Comparison of ENCODE assay signal across 11 mouse cellular contexts in genomic region chr1:48881373-48881772, GRCm38 (mm10).
DNase-seq lines count a peak whose midpoint lies in the region; ATAC-seq and TF ChIP-seq lines count a peak whose summit lies in the region.
"Had no signal": no experiment of that assay in that cellular context is flagged by ENCODE, and none has a peak within 500 bp of the region (broad histone marks: within the 10 kb centered on the region; RNA-seq: fewer than 3 reads in every experiment).

No protein-coding gene starts in this region.

- H3K9ac ChIP-seq in heart, postnatal 0 days (replicated peaks; ENCODE audit: low read depth, low read length): no peak overlapping the region
- no peak overlapping the region for H3K9ac ChIP-seq in heart, adult 2 months (ENCODE audit: low read depth, low read length)
- H3K9ac ChIP-seq in embryonic facial prominence, embryonic 14.5 days (ENCODE audit: low read depth, low read length): no peak overlapping the region

- H3K27me3 ChIP-seq in heart, postnatal 0 days (ENCODE audit: control insufficient read depth, insufficient read depth, low read length): no peaks in the 10 kb centered on the region
- H3K27me3 ChIP-seq in heart, adult 2 months (ENCODE audit: control insufficient read depth, insufficient read depth, low read length): no peaks in the 10 kb centered on the region
- no peaks in the 10 kb centered on the region for H3K27me3 ChIP-seq in embryonic facial prominence, embryonic 14.5 days (replicated peaks; ENCODE audit: control insufficient read depth, insufficient read depth, low read length)

- TF ChIP-seq EP300 in heart, postnatal 0 days (IDR thresholded peaks at IDR 0.05; ENCODE audit: low read depth): no peak
- TF ChIP-seq EP300 in heart, adult 2 months (IDR thresholded peaks at IDR 0.05; ENCODE audit: insufficient read depth, low read depth, low read length): no peak

- 53% methylated on average over 1 of the region's 1 CpGs for WGBS in heart, postnatal 0 days
- WGBS in heart, adult 2 months: 58% methylated on average over 1 of the region's 1 CpGs
- WGBS in embryonic facial prominence, embryonic 14.5 days: 73% methylated on average over 1 of the region's 1 CpGs

- ATAC-seq in heart, postnatal 0 days (ENCODE audit: insufficient read depth, low read depth): no peak
- no peak for ATAC-seq in embryonic facial prominence, embryonic 14.5 days (ENCODE audit: low read depth)

- no peak overlapping the region for H3K27ac ChIP-seq in heart, postnatal 0 days (ENCODE audit: low read depth)
- H3K27ac ChIP-seq in heart, adult 2 months: no peak overlapping the region
- H3K27ac ChIP-seq in embryonic facial prominence, embryonic 14.5 days (replicated peaks; ENCODE audit: low read depth, low read length): no peak overlapping the region

- H3K79me2 ChIP-seq in heart, adult 2 months (replicated peaks; ENCODE audit: control insufficient read depth, insufficient read depth, low read length): no peaks in the 10 kb centered on the region

- no peak for TF ChIP-seq POLR2A in heart, adult 2 months (IDR thresholded peaks at IDR 0.05; ENCODE audit: insufficient read depth, low read depth, low read length)

- intact Hi-C loops in heart, adult 2 months (cut with DNase I): no loop called here

- H3K4me3 ChIP-seq in heart, postnatal 0 days (ENCODE audit: low read depth, low read length): no peak overlapping the region
- no peak overlapping the region for H3K4me3 ChIP-seq in heart, adult 2 months
- H3K4me3 ChIP-seq in embryonic facial prominence, embryonic 14.5 days (ENCODE audit: low read depth, low read length): no peak overlapping the region

- no peak for TF ChIP-seq CTCF in heart, postnatal 0 days (IDR thresholded peaks at IDR 0.05; ENCODE audit: low read depth)
- no peak for TF ChIP-seq CTCF in heart, adult 2 months (IDR thresholded peaks at IDR 0.05)

- DNase-seq in heart, postnatal 0 days (ENCODE audit: low spot score): peak; percentile 60
- DNase-seq in heart, adult 2 months: no peak
- peak; percentile 29 for DNase-seq in 3T3-L1 (ENCODE audit: low read depth, low spot score)
- peak; percentile 62 for DNase-seq in Muller cell, postnatal 12 days (ENCODE audit: inconsistent ontology term)
- DNase-seq in embryonic facial prominence, embryonic 14.5 days (ENCODE audit: low spot score): peak; percentile 5
- DNase-seq in B cell, adult 2 months: no peak
- DNase-seq in adrenal gland, postnatal 36 days: no peak
- DNase-seq in urinary bladder, postnatal 36 days (ENCODE audit: low spot score in 2 of 2): no peak
- DNase-seq: gastrocnemius, postnatal 14 days; kidney, adult 11 months; layer of hippocampus, postnatal 36 days had no signal

- H3K36me3 ChIP-seq in heart, postnatal 0 days (replicated peaks; ENCODE audit: control insufficient read depth, insufficient read depth, low read length): no peaks in the 10 kb centered on the region
- H3K36me3 ChIP-seq in heart, adult 2 months (ENCODE audit: control insufficient read depth, insufficient read depth, low read length): no peaks in the 10 kb centered on the region
- no peaks in the 10 kb centered on the region for H3K36me3 ChIP-seq in embryonic facial prominence, embryonic 14.5 days (ENCODE audit: control insufficient read depth, insufficient read depth, low read length)

- no peak overlapping the region for H3K4me2 ChIP-seq in heart, postnatal 0 days (ENCODE audit: low read depth, low read length)
- H3K4me2 ChIP-seq in embryonic facial prominence, embryonic 14.5 days (ENCODE audit: low read depth, low read length): no peak overlapping the region

- H3K9me3 ChIP-seq in heart, postnatal 0 days (replicated peaks; ENCODE audit: control insufficient read depth, low read length): no peaks in the 10 kb centered on the region
- H3K9me3 ChIP-seq in embryonic facial prominence, embryonic 14.5 days (ENCODE audit: control insufficient read depth, low read length): no peaks in the 10 kb centered on the region

- no peaks in the 10 kb centered on the region for H3K4me1 ChIP-seq in heart, postnatal 0 days (ENCODE audit: control insufficient read depth, insufficient read depth)
- no peaks in the 10 kb centered on the region for H3K4me1 ChIP-seq in heart, adult 2 months (ENCODE audit: control insufficient read depth, insufficient read depth, low read length)
- H3K4me1 ChIP-seq in embryonic facial prominence, embryonic 14.5 days (ENCODE audit: control insufficient read depth, insufficient read depth, low read length): no peaks in the 10 kb centered on the region

Comparison
In these comparisons a context has a peak if more than half of its experiments do, and no peak if none do; other contexts are left out.
1. DNase-seq: peak in heart, postnatal 0 days (single experiment), 3T3-L1 (single experiment), Muller cell, postnatal 12 days (single experiment) and embryonic facial prominence, embryonic 14.5 days (single experiment); none in heart, adult 2 months (0 of 2), B cell, adult 2 months (0 of 2), adrenal gland, postnatal 36 days (0 of 2) and urinary bladder, postnatal 36 days (0 of 2).